Mouse (Mus musculus): ENCODE results near the gene Ascc1. TPM values are rescaled to one million over a fixed set of nuclear protein-coding genes. Genes with fewer than 3 reads are reported as not detected.
"Not testable (repeated sequence)": the region's sequence is repeated elsewhere in the genome, so short reads cannot be mapped to it uniquely, and the experiment has no call there.

The Ascc1 gene
- polyA plus RNA-seq, 1 experiment from 2014 or later: 57.8 TPM

- H3K4me3 ChIP-seq (replicated peaks; ENCODE audit: low read depth, low read length): no peak overlapping the region
- no peak overlapping the region for H3K9ac ChIP-seq (ENCODE audit: low read depth, low read length)
- ATAC-seq (replicated peaks; ENCODE audit: low FRiP score, low read depth): no peak
- H3K4me1 ChIP-seq (replicated peaks; ENCODE audit: insufficient read depth, low read length): no peaks in the 10 kb centered on the region
- H3K4me2 ChIP-seq (ENCODE audit: low read length): no peak overlapping the region
- DNase-seq (ENCODE audit: low spot score): no peak
- no peaks in the 10 kb centered on the region for H3K9me3 ChIP-seq (replicated peaks; ENCODE audit: low read length)
- H3K27ac ChIP-seq: no peak overlapping the region
- 50% methylated on average over 9 of the region's 9 CpGs for WGBS
- no peak for TF ChIP-seq CTCF (IDR thresholded peaks at IDR 0.05; ENCODE audit: low read depth)
- H3K27me3 ChIP-seq (ENCODE audit: insufficient read depth, low read length): no peaks in the 10 kb centered on the region
- H3K36me3 ChIP-seq (ENCODE audit: insufficient read depth, low read length): peaks cover 39% of the 10 kb centered on the region
Measured at GRCm38 (mm10) chr10:59991262-59991880, 11.2 kb upstream of the Ascc1 start.

DNA sequence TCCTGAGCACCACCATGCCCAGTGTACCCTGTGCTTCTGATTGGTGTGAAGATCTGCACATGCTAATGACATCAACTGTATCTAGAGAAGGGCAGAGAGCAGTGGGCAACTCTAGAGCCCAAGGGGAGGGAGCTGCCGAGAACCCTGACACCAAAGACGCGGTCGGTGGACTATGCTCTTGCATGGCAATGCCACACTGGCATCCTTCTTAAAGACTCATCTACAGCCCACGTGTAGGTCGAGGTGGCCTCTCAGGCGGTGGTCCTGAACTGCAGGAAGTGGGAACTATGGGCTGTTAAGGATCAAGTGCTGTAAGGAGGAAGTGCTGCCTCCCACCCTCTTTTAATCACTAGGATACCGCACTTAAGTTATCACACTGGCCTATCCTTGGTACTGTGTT is 10.6 kb upstream of the Ascc1 start:
- Histone ChIP-seq H3K27ac (no peak overlapping the region), H3K9me3 (replicated peaks; ENCODE audit: low read length) (no peaks in the 10 kb centered on the region), H3K27me3 (ENCODE audit: insufficient read depth, low read length) (no peaks in the 10 kb centered on the region), H3K4me2 (ENCODE audit: low read length) (no peak overlapping the region), H3K4me1 (replicated peaks; ENCODE audit: insufficient read depth, low read length) (no peaks in the 10 kb centered on the region), H3K9ac (ENCODE audit: low read depth, low read length) (no peak overlapping the region), H3K36me3 (ENCODE audit: insufficient read depth, low read length) (peaks cover 36% of the 10 kb centered on the region), H3K4me3 (replicated peaks; ENCODE audit: low read depth, low read length) (no peak overlapping the region)
- peak; percentile 47; the same call in 1 of the 2 replicates for ATAC-seq (replicated peaks; ENCODE audit: low FRiP score, low read depth)
- TF ChIP-seq CTCF (IDR thresholded peaks at IDR 0.05; ENCODE audit: low read depth): no peak
- DNase-seq (ENCODE audit: low spot score): no peak
- WGBS: 55% methylated on average over 8 of the region's 8 CpGs

DNA sequence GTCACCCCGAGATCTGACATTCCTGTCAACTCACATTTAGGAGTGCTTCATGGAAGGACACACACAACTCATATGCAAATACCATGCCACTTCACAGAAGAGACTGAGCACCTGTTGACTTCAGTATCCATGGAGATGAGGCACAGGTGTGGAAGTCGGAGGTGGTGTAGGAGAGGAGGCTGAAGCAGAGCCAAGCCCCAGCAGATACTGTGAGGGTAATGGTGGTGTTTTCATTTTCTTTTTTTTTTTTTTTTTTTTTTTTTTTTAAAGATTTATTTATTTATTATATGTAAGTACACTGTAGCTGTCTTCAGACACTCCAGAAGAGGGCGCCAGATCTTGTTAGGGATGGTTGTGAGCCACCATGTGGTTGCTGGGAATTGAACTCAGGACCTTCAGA is 8.8 kb upstream of the Ascc1 start:
- not testable (repeated sequence) for H3K4me2 ChIP-seq (ENCODE audit: low read length); H3K27me3 ChIP-seq (ENCODE audit: insufficient read depth, low read length); H3K4me1 ChIP-seq (replicated peaks; ENCODE audit: insufficient read depth, low read length); DNase-seq (ENCODE audit: low spot score); H3K27ac ChIP-seq; ATAC-seq (replicated peaks; ENCODE audit: low FRiP score, low read depth); H3K4me3 ChIP-seq (replicated peaks; ENCODE audit: low read depth, low read length); H3K9ac ChIP-seq (ENCODE audit: low read depth, low read length); H3K9me3 ChIP-seq (replicated peaks; ENCODE audit: low read length)
- 89% methylated on average over 2 of the region's 3 CpGs for WGBS
- H3K36me3 ChIP-seq (ENCODE audit: insufficient read depth, low read length): peaks cover 19% of the 10 kb centered on the region; the same call in 1 of the 2 replicates

GRCm38 (mm10) chr10:59995889-59996288 is 6.7 kb upstream of the Ascc1 start:
- WGBS: 79% methylated on average over 6 of the region's 6 CpGs

GRCm38 (mm10) chr10:59997591-59997990 is 5.0 kb upstream of the Ascc1 start:
- WGBS: 19% methylated on average over 7 of the region's 7 CpGs
- Histone ChIP-seq H3K4me3 (replicated peaks; ENCODE audit: low read depth, low read length) (no peak overlapping the region), H3K9me3 (replicated peaks; ENCODE audit: low read length) (no peaks in the 10 kb centered on the region), H3K36me3 (ENCODE audit: insufficient read depth, low read length) (peaks cover 4% of the 10 kb centered on the region), H3K4me1 (replicated peaks; ENCODE audit: insufficient read depth, low read length) (peaks cover 6% of the 10 kb centered on the region; the same call in 1 of the 2 replicates), H3K27me3 (ENCODE audit: insufficient read depth, low read length) (no peaks in the 10 kb centered on the region), H3K27ac (no peak overlapping the region), H3K4me2 (ENCODE audit: low read length) (no peak overlapping the region), H3K9ac (ENCODE audit: low read depth, low read length) (no peak overlapping the region)
- TF ChIP-seq CTCF (IDR thresholded peaks at IDR 0.05; ENCODE audit: low read depth): peak; percentile 88
- ATAC-seq (replicated peaks; ENCODE audit: low FRiP score, low read depth) (no peak), DNase-seq (ENCODE audit: low spot score) (peak; percentile 79)

More at GRCm38 (mm10) chr10:59995889-59996288, 6.7 kb upstream of the Ascc1 start:
- ATAC-seq (replicated peaks; ENCODE audit: low FRiP score, low read depth): no peak
- Histone ChIP-seq H3K9ac (ENCODE audit: low read depth, low read length) (no peak overlapping the region), H3K4me3 (replicated peaks; ENCODE audit: low read depth, low read length) (no peak overlapping the region), H3K9me3 (replicated peaks; ENCODE audit: low read length) (no peaks in the 10 kb centered on the region), H3K4me1 (replicated peaks; ENCODE audit: insufficient read depth, low read length) (no peaks in the 10 kb centered on the region), H3K27me3 (ENCODE audit: insufficient read depth, low read length) (no peaks in the 10 kb centered on the region), H3K36me3 (ENCODE audit: insufficient read depth, low read length) (peaks cover 4% of the 10 kb centered on the region), H3K4me2 (ENCODE audit: low read length) (no peak overlapping the region), H3K27ac (0 out of 2 replicates have a peak overlapping the region, but pooled peaks have one; percentile 25)
- TF ChIP-seq CTCF (IDR thresholded peaks at IDR 0.05; ENCODE audit: low read depth): no peak
- DNase-seq (ENCODE audit: low spot score): no peak

DNA sequence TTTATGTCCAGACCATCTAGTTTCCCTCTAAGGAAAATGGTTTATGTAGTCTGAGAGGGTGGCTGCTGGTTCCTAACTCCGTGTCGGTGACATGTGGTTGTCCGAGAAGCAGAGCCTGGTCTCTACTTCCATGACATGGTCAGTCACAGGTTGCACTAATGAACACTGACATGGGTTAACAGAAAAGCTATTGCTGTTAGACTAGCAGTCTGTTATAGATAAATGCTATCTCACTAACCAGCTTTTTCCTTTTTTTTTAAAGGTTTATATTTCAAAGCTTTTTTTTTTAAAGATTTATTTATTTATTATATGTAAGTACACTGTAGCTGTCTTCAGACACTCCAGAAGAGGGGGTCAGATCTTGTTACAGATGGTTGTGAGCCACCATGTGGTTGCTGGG is 3.5 kb upstream of the Ascc1 start:
- no peak overlapping the region for H3K9ac ChIP-seq (ENCODE audit: low read depth, low read length)
- no peak overlapping the region for H3K4me2 ChIP-seq (ENCODE audit: low read length)
- ATAC-seq (replicated peaks; ENCODE audit: low FRiP score, low read depth): no peak
- no peak for TF ChIP-seq CTCF (IDR thresholded peaks at IDR 0.05; ENCODE audit: low read depth)
- peaks cover 4% of the 10 kb centered on the region for H3K36me3 ChIP-seq (ENCODE audit: insufficient read depth, low read length)
- DNase-seq (ENCODE audit: low spot score): no peak
- no peak overlapping the region for H3K4me3 ChIP-seq (replicated peaks; ENCODE audit: low read depth, low read length)
- H3K9me3 ChIP-seq (replicated peaks; ENCODE audit: low read length): no peaks in the 10 kb centered on the region
- H3K4me1 ChIP-seq (replicated peaks; ENCODE audit: insufficient read depth, low read length): peaks cover 10% of the 10 kb centered on the region; the same call in 1 of the 2 replicates
- no peaks in the 10 kb centered on the region for H3K27me3 ChIP-seq (ENCODE audit: insufficient read depth, low read length)
- no peak overlapping the region for H3K27ac ChIP-seq
- 92% methylated on average over 3 of the region's 3 CpGs for WGBS

DNA sequence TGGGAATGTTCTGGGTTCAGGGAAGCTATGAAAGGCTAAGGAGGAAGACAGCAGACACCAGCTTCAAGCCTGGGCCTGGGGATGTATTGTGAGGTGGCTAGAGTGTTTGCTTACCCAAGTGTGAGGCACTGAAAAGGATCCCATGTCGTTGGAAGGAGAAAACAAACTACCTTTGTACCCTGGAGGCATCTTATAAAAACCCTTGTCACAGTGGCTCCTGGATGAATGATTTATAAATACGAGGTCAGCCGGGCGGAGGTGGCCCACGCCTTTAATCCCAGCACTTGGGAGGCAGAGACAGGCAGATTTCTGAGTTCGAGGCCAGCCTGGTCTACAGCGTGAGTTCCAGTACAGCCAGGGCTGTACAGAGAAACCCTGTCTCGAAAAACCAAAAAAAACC is 942 bp upstream of the Ascc1 start:
- H3K9ac ChIP-seq (ENCODE audit: low read depth, low read length); H3K27me3 ChIP-seq (ENCODE audit: insufficient read depth, low read length); H3K4me1 ChIP-seq (replicated peaks; ENCODE audit: insufficient read depth, low read length); ATAC-seq (replicated peaks; ENCODE audit: low FRiP score, low read depth); H3K36me3 ChIP-seq (ENCODE audit: insufficient read depth, low read length); DNase-seq (ENCODE audit: low spot score); H3K9me3 ChIP-seq (replicated peaks; ENCODE audit: low read length): not testable (repeated sequence)
- 67% methylated on average over 8 of the region's 8 CpGs for WGBS
- Histone ChIP-seq H3K4me3 (replicated peaks; ENCODE audit: low read depth, low read length) (peak overlapping the region; percentile 55), H3K27ac (peak overlapping the region; percentile 77), H3K4me2 (ENCODE audit: low read length) (peak overlapping the region; percentile 74)

Data from kidney, postnatal 0 days (tissue).